16 mouse cellular contexts compared by ENCODE assay signal in the genomic region with DNA sequence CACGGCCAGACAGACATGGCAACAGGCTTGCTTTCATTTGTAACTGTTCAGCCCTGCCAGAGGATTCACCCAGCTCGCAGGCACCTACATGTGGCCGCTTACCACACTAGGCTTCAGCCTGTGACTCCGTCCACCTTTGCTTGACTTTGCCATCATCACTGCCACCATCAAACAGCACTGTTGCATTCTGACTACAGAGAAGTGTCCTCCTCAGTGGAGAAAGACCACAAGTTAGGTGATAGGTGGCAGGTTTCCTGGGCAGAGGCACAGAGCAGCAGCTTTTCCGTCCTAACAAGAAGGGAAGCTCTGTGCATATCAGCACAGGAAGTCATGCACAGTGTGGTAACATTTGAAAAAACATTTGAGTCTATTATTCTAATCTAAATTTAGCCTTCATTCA.
DNase-seq lines count a peak whose midpoint lies in the region; ATAC-seq lines count a peak whose summit lies in the region.
"Had no signal": no experiment of that assay in that cellular context is flagged by ENCODE, and none has a peak within 500 bp of the region (broad histone marks: within the 10 kb centered on the region; RNA-seq: fewer than 3 reads in every experiment).

No protein-coding gene starts in this region.

- no peak overlapping the region for H3K4me2 ChIP-seq in kidney, embryonic 15.5 days
- H3K4me2 ChIP-seq: hindbrain, embryonic 15.5 days; midbrain, embryonic 12.5 days; neural tube, embryonic 12.5 days had no signal

- no peaks in the 10 kb centered on the region for H3K36me3 ChIP-seq in kidney, embryonic 15.5 days
- no peaks in the 10 kb centered on the region for H3K36me3 ChIP-seq in embryonic facial prominence, embryonic 10.5 days (replicated peaks)
- H3K36me3 ChIP-seq: hindbrain, embryonic 15.5 days; limb, embryonic 10.5 days; midbrain, embryonic 12.5 days; neural tube, embryonic 12.5 days had no signal

- no peak overlapping the region for H3K9ac ChIP-seq in kidney, embryonic 15.5 days
- H3K9ac ChIP-seq: hindbrain, embryonic 15.5 days; midbrain, embryonic 12.5 days; neural tube, embryonic 12.5 days had no signal

- WGBS in kidney, embryonic 15.5 days = 70% methylated on average over 5 of the region's 5 CpGs
- 81% methylated on average over 5 of the region's 5 CpGs for WGBS in embryonic facial prominence, embryonic 10.5 days

- H3K9me3 ChIP-seq in kidney, embryonic 15.5 days (replicated peaks) = no peaks in the 10 kb centered on the region
- H3K9me3 ChIP-seq in embryonic facial prominence, embryonic 10.5 days = no peaks in the 10 kb centered on the region
- H3K9me3 ChIP-seq: hindbrain, embryonic 15.5 days; limb, embryonic 10.5 days; midbrain, embryonic 12.5 days; neural tube, embryonic 12.5 days had no signal

- ATAC-seq in kidney, embryonic 15.5 days (replicated peaks; ENCODE audit: low FRiP score) = no peak
- peak; percentile 71 for ATAC-seq in activated CD4-positive, CD25-positive, alpha-beta regulatory T cell, adult 4 months
- ATAC-seq in megakaryocyte-erythroid progenitor cell, adult 5-6 weeks (replicated peaks; ENCODE audit: low FRiP score, low TSS enrichment, poor library complexity, severe bottlenecking) = peak; percentile 33; the same call in 1 of the 2 replicates
- ATAC-seq: forebrain, embryonic 14.5 days had no signal

- no peak for DNase-seq in kidney, postnatal 10 days
- DNase-seq in thymus, postnatal 25 days = peak; percentile 58
- DNase-seq in adipocyte (ENCODE audit: low spot score) = no peak
- no peak for DNase-seq in embryonic facial prominence, embryonic 10.5 days (ENCODE audit: low spot score)
- DNase-seq: adrenal gland, postnatal 25 days; gastrocnemius, postnatal 10 days; lung, adult 18-20 months; retina, postnatal 1 day had no signal

- no peak overlapping the region for H3K4me3 ChIP-seq in kidney, embryonic 15.5 days (replicated peaks)
- H3K4me3 ChIP-seq in embryonic facial prominence, embryonic 10.5 days = no peak overlapping the region
- H3K4me3 ChIP-seq: hindbrain, embryonic 15.5 days; limb, embryonic 10.5 days; midbrain, embryonic 12.5 days; neural tube, embryonic 12.5 days had no signal

- H3K27ac ChIP-seq in kidney, embryonic 15.5 days = 0 out of 2 replicates have a peak overlapping the region, but pooled peaks have one; percentile 16
- no peak overlapping the region for H3K27ac ChIP-seq in embryonic facial prominence, embryonic 10.5 days (replicated peaks)
- H3K27ac ChIP-seq: hindbrain, embryonic 15.5 days; limb, embryonic 10.5 days; midbrain, embryonic 12.5 days; neural tube, embryonic 12.5 days had no signal

- peaks cover 52% of the 10 kb centered on the region for H3K4me1 ChIP-seq in kidney, embryonic 15.5 days
- H3K4me1 ChIP-seq in embryonic facial prominence, embryonic 10.5 days = peaks cover 35% of the 10 kb centered on the region

- H3K27me3 ChIP-seq in kidney, embryonic 15.5 days = no peaks in the 10 kb centered on the region
- H3K27me3 ChIP-seq in embryonic facial prominence, embryonic 10.5 days (replicated peaks; ENCODE audit: low read depth, poor library complexity, severe bottlenecking) = no peaks in the 10 kb centered on the region
- H3K27me3 ChIP-seq: hindbrain, embryonic 15.5 days; midbrain, embryonic 12.5 days; neural tube, embryonic 12.5 days had no signal
